Mouse (Mus musculus) thymus, postnatal 4 days (tissue): Measurements from ENCODE around the gene Setmar.

Experiments
- DNase-seq: peaks from one replicate; pipeline ENCODE4 v3.0.0; 2021

Gene Setmar

DNA sequence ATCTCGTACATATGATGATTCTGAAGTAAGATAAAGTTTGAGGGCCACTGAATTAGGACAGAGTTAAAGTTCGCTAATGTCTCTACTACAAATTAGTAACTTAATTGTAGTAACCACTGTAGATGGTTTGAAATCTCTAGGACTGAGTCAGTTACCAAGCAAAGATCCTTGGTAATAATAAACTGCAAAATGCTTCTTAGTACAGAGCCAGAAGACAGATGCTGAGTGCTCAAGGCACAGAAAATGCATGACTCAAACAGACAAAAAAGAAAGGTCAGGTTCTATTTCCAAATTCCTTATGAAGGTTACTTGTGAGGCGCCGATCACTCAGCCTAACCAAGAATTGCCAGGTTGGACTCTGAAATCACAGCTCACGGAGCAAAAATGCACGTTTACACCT, 53.0 kb downstream of the Setmar start:
- DNase-seq = no peak

DNA sequence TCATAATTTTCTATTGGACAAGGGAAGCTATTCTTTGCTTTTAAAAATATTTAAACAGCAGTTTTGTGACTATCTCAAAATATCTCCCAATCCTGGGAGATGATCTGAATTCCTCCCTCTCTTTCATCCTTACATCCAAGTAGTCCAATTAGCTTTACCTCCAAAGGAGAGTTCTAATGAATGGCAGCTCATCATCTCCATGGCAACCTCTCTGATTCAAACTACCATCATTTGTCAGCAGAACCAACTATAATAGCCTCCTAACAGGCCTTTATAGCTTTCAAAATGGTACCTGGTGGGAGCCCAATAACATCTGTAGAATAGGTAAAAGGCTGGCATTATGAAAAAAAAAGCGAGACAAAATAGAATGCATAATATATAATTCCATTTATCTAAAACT, 60.6 kb downstream of the Setmar start:
- DNase-seq = no peak

DNA sequence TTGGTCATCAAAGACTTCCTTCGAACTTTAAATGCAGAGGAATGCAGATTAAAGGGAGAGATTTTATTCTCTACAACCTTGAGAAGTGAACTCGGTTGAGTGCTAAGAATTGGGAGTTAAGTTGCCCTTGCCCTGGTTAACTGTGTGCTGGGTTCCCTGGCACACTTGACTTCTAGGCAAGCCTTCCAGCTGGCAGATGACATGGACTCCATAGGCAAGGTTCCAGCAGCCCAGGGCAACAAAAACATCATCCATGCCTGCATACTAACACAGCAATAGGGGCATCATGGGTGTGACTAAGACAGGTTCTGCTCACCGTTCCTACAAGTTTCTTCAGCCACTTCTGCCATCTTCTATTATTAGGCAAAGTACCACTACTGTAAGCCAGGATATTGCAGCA, 61.8 kb downstream of the Setmar start:
- DNase-seq = no peak
